Mouse (Mus musculus): Measurements from ENCODE around the gene Cdk17. TPM values are rescaled to one million over a fixed set of nuclear protein-coding genes. Genes with fewer than 3 reads are reported as not detected.
"Not testable (repeated sequence)": the region's sequence is repeated elsewhere in the genome, so short reads cannot be mapped to it uniquely, and the experiment has no call there.

The Cdk17 gene
- polyA plus RNA-seq, 2 experiments from 2014 or later = 32.3 to 44.2 TPM

DNA sequence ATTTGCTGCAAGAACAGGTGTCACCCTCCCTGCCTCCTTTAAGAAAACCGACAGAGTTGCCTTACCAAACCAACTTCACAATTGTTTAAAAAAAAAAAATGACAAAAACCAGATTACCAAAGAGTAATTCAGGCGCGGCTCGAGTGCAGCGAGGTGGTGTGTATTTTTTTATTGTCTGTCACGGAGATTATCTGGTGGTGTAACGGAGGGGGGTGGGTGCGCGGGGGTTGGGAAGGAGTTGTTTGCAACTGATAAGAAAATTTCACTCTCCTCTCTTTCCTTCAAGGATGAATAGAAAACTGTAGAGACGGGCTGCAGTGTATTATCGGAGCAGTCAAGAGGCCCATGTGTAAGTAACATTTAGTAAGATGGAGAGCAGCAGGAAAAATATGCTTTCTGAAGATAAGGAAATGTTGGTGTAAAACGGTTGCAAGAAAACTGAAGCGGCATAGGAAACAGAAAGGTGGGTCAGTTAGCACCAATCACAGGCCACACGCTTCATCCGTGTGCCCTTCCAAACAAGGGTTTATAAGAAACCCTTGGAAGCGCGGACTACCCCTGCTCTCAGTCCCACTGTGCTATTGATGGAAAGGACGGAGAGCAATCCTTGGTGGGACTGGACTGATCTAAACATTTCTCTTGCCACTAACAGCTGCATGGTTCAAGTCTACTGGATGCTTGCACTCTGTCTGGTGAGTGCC lies 17.2 kb upstream of the Cdk17 start:
- no peak for ATAC-seq

DNA sequence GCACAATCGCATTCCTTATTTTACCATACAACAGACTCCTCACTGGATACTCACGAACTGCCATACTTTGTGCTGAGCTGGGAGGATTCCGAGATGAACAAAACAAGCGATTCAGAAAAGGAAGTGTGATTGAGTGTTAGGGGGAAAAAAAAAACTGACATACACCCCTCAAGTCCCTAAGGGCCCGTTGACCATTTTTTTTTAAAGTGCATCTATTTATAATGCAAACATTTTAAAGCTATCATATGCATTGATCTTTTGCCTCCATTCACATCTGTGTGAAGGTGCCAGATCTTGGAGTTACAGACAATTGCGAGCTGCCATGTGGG lies 16.7 kb upstream of the Cdk17 start:
- no peak for ATAC-seq

DNA sequence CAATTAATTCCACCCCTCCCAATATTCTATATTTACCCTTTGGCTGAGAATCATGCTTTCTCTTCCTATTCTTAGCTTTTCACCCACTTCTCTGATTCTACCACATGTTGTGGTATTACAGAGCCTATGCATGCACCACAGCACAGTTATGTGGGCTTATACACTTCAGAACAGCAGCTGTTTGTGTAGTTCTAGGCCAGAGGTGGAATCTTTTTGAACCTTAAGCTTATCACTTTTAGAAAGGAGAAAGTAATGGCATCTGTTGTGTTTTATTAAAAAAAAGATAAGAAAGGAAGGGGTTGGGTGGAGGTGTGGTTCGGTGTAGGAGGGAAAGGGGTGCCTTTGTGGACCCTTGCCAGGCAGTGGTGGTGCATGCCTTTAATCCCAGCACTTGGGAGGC lies 16.1 kb upstream of the Cdk17 start:
- no peak for ATAC-seq

DNA sequence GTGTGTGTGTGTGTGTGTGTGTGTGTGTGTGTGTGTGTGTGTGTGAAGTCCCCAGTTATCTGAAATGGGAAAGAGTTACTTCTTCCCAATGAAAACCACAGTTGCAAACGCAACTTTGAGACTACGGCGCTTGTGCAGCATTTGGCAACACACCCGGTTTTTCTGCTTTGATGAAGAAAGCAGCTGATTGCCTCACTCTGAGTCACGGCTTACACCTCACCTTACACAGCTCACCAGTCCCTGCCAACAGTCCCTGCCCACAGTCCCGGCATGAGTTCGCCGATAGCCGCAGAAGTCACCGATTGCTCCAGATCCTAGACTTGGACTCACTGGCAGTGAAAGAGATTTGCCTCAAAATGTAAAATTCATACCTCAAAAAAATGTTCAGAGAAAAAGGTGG lies 15.6 kb upstream of the Cdk17 start:
- no peak for ATAC-seq

DNA sequence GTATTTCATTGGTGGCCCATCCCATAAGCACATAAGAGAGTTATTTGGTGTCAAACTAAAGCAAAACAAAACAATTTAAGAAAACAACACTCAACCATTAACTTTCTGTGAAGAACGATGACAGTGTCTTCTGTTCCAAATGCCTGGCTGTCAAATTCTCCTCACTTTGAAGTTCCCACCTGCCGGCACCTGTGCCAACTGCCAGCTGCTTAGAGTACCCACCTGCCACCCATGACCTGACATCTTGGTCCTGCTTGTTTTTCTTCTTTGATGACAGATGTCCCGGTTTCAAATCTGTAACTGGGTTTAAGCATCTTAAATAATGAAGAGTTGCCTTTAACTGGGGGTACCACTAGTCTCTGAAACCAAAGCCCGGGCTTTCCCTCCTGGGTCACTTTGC lies 14.1 kb upstream of the Cdk17 start:
- no peak for ATAC-seq

DNA sequence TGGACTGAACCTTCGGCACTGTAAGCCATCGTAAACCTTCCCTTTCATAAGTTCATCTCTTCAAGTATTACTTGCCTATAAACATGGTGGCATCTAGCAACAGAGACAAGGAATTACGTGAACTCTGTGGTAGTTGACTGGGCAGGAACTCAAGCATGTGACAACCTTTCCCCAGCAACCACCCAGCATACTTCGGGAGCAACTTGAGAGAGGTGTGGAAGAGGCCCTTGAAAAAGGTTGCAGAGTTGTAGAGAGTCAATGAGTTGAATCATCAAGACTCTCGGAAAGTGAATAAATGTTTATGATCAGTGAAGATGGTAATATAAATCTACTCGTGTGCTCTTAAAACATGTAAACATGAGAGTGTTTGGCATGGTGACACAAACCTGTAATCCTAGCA lies 13.0 kb upstream of the Cdk17 start:
- ATAC-seq = no peak

DNA sequence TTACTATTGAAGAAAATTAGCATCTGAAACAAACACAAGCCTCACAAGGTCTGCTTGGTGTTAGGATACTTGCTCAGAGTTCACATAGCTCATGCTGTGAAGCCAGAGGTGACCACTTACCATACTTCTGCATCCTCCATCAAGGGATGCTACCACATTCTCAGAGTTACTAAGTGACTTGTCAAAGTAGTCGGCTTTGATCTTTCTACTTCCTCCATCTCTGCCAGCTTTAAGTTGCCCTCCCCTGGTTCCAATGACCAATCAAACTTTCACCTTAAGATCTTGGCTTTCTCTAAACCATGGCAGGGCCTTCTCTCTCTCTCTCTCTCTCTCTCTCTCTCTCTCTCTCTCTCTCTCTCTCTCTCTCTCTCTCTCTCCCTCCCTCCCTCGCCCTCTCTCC lies 11.1 kb upstream of the Cdk17 start:
- ATAC-seq = no peak

DNA sequence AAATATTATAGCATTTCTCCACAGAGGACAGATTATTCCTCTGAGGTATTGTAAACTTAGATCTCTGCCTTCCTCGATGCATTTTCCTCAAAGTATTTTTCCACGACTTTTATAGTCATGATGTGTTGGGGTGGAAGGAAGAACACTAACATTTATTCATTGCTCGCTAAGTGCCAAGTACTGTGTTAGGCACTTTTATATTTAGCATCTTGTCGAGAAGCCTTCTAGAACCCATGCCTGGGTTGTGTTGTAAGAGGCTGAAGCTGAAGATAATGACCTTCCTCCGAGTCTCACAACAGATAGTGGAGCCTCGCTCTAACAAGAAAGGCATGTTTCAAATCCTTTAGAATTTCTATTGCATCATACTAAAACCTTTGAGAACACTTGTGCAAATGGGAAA lies 8.9 kb upstream of the Cdk17 start:
- no peak for ATAC-seq

DNA sequence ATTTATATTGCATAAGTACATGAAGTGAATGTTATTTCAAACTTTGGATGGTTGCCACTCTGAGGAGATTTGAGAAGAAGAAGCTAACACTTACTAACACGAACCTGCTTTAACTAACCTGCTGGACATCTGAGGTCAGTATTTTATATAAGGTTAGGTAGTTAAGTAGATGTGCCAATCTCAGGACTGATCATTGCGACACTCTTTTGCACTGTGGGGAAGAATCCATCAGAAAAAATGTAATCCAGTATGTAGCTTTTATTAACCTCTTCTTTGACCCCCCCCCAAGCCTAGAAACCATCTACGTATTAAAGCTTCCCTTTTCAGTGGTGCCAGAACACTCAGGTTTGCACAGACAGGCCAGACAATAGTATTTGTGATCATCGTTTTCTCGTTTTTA lies 8.0 kb upstream of the Cdk17 start:
- no peak for ATAC-seq

DNA sequence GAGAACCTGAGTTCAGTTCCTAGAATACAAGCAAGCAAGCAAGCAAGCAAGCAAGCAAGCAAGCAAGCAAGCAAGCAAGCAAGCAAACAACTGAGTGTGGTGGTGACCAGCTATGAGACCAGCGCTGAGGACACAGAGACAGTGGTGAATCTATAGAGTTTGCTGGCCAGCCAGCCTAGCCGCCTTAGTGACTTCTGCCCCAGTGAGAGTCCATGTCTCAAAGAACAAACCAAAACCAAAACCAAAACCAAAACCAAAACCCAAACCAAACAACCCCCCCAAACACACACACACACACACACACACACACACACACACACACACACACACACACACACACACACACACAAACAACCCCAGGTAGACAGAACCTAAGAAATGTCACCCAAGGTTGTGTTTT lies 7.3 kb upstream of the Cdk17 start:
- not testable (repeated sequence) for ATAC-seq

DNA sequence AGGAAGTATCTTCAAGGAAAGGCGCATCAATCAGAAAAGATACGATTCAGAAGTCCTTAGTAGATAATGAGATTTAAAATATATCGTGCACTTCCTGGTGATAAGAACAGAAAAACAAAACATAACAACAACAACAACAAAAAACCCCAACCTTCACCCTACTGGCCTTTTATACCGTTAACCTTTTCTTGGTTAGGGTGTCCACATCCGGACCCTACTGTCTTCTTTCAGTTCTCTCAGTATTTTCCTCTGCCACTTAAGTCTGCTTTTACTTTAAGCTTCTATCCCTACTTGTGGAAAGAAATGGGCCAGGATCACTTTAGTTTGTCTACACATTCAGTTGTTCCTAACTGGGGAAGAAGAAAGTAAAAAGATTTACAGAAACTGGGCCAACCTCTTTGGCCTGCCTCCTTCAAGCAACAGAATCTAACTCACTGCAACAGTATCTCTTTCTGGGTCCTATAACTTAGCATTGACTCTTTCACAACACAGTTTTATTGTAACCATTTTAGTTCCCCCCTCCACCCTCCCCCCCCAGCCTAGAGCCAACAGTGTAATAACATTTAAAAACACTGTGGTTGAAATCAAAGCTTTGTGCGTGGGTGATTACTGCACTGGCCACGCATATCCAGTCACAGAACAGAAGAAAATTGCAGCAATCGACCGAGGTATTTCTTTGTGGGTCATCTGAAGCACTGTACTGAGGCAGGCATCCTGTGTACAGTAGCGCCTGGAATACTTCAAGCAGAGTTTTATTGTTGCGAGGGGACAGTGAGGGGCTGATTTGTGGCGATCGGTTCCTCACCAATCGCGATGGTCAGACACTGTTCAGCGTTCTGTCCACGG lies 801 bp upstream of the Cdk17 start:
- ATAC-seq = peak; percentile 38

DNA sequence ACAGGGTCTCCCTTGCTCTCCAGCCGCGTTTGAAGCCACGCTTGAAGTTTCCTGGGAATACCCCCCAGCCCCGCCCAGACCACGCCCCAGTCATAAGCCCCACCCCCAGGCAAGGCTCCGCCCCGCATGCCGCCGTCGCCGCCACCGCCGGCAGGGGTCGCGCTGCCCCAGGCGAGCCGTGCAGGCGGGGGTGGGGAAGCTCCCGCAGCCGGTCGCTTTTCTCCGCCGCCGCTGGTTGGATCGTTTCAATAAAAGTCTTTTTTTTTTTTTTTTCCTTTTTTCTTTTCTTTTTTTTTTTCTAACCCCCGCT lies 223 bp upstream of the Cdk17 start:
- peak; percentile 42 for ATAC-seq

DNA sequence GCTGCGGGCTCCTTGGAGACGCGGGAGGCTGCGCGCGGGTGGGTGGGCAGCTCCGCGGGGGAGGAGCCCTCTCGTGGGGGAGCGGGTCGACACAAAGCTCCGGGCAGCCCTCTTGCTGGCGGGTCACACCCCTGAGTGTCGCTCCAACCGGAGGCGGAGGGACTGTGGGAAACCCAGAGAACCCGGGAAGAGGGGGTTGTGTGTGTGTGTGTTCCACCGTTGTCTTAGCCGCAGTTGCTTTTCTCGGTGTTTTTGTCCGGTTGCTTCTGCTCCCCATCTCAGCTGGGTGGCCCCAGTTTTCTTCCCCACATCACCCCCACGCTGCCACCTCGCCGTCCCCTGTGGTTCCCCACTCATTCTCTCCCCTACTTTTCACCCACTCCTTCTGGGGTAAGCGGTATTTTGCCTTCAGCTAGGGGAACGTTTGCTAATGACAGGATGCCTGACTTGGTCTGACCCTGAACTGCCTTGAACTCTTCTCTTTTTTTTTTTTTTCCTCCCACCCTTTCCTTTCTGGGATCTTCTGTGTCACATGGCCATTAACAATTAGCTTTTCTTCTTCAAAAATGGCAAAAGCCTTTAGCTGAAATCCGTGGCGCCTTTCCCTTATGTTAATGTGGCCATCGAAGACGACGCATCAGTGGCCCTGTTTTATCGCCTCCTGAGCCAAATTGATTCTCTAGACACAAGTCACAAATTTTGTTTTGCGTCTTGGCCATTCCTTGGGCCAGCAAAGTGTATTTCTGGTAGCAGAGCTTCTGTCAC lies 1.0 kb downstream of the Cdk17 start:
- ATAC-seq = no peak

DNA sequence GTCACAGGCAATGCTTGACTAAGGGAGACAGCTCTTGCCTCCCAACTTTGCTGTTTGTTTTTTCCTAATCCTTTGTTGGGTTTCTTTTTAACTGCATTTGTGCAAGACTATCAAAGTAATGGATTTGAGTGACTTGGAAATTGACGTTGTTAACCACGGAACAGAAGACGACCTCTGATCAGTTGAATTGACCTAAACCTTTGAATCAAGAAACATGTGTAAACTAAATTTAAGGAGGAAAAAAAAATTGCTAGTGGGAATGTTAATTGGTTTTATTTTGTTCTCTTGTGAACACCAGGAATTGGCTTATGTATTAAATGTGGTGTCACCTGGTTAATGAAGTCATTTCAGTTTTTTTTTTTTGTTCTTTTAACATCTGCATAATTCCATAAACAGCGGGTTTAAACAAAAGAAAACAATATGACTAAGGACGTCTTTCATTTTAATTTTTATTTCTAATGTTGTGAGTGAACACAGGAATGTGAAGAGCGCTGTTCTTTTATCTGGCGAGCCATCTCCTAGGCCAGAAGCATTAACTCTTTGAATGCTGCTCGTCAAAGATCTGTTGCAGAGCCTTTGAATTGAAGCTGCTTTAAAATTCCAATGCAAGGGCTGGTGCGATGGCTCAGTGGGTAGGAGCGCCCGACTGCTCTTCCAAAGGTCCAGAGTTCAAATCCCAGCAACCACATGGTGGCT lies 1.7 kb downstream of the Cdk17 start:
- ATAC-seq = no peak

DNA sequence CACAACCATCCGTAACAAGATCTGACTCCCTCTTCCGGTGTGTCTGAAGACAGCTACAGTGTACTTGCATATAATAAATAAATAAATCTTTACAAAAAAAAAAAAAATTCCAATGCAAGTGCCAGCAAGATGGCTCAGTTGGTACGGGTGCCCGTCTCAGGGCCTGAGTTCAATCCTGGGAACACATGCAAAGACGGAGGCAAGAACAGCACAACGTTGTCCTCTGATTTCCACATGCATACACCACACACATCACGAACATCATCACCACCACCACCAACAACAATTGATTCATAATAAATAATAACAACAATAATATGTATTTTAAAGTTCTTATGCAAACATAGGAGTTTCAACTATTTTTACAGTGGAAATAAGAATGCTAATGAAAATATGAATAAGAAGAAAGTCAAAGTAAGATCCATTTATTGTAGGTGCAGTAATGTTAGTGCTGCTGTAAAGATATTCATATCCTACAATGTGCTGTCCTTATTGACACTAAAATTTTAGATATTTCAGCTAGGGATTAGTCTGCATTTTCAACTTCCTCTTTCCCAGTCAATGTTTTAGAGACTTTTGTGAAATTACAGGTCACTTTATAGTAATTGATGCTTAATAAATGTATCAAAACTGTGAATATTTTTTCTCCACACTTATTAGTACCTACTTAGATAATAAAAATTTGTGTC lies 2.4 kb downstream of the Cdk17 start:
- no peak for ATAC-seq

DNA sequence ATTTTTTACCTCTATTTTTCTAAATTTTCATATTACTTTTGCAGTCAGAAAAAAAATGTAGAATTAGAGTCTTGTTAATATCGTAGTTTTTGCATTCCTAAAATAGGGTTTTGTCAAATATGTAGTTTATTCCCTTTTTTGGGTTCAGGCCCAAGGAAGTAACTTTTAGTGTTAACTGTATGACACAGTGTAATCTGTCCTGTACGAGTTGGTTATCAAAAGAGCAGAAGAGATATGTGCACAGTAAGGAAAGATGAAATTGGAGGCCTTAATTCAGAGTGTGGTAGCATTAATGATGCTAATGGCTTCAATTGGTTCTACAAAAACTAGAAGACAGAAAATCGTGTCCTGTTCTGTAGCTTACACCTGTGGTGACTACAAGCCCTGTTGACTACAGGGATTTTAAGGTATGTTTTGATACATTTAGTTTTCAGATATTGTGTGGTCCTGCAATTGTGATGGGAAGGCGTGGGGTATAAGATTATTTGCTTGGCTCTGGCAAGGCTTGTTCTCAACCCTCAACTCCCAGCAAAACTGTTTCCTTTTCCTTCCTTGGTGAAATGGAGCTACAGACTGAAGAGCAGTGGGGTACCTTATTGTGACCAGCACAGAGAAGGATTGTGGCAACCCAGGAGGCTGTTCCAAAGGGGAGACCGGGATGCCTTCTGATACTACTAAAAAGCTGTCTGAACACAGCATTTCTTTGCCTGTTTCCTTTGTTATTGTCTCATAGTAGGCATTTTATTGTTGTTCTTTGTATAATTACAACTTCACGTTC lies 3.2 kb downstream of the Cdk17 start:
- ATAC-seq = no peak

DNA sequence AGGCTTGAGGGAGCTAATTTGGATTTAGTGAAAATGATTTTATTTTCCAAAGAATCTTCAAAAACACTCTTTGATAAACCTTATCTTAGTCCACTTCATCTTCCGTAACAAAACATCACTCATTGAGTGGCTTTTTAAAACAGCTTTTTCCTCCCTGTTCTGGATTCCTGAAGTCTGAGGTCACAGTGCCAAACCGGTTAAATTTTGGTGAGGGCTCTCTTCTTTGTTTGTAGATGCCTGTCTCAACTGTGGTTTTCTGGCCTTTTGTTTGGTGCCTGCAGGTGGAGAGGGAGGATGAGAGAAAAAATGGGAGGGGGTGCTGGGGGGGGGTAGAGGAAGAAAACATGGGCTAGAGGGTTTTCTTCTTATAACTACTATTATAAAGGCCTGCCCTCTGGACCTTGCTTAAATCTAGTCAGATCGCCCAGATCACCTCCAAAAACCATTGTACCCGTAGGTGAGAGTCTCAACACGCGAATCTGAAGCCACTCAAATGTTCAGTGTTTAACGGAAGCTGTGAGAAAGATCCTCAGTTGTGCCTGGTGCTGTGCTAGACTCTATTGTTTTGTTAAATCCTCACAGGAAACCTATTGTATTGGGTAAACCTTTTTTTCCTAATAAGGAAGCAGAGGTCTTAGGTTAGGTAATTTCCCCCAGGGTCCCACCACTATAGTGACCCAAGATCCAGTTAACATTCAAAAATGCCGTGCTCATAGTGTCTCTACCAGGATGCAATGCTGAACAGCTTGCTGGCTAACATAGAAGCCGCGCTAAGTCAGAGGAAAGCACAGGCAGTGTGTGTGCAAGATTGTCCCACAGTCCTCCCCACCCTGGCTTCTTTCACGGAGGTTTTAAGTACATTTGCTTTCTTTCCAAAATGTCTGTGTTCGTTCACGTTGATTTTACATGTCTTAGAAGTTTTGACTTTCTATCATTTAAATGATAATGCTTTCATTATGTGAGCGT lies 5.0 kb downstream of the Cdk17 start:
- peak; percentile 14 for ATAC-seq

DNA sequence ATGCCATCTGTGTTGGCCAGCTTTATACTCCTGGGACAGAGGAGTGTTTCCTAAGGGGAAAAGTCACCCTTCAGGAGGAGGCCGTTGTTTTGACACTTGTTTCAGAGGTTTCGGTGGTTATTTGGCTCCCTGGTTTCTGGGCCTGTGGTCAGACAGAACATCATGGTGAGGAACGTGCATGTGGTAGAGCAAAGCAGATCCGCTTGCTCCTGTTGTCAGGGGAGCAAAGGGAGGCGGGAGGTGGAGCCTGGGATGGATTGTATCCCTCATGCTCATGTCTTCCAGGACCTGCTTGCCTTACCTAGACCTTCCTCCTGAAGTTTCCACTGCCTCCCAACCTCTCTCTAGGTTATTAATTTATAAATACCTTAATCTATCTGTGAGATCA lies 5.7 kb downstream of the Cdk17 start:
- no peak for ATAC-seq

DNA sequence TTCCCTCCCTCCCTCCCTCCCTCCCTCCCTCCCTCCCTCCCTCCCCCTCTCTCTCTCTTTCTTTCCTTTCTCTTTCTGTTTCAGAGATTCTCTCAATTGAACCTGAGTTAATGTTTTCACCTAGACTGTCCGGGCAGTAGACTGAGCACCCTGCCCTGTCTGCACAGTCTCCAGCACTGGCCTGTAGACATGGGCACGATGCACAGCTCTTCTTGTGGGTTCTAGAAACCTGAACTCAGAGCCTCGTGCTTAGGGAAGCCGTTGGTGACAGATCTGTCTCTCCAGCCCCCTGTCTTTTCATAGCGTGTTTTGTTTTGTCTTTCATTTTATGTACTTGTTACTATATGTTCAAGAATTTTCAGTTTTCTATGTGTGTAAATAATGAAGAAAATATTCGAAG lies 6.6 kb downstream of the Cdk17 start:
- ATAC-seq = peak; percentile 9

DNA sequence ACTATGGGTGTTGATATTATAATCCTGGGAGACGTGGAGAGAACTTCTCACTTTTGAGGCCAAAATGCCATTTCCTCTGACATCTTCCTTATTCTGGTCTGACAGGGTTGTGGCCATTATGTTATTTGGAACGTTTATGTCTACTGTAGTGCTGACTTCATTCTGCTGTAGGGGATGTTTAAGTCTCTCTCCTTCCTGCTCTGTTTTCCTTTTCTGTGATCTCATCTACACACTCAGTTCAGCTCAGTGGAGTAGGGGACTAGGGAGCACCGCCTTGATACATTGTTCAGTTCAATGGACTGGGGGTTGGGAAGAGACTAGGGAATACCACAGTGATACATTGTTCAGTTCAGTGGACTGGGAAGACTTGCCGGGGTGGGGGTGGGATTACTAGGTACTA lies 7.4 kb downstream of the Cdk17 start:
- peak; percentile 30 for ATAC-seq
